Mouse (Mus musculus): Measurements from ENCODE around the gene Dars.

DNA sequence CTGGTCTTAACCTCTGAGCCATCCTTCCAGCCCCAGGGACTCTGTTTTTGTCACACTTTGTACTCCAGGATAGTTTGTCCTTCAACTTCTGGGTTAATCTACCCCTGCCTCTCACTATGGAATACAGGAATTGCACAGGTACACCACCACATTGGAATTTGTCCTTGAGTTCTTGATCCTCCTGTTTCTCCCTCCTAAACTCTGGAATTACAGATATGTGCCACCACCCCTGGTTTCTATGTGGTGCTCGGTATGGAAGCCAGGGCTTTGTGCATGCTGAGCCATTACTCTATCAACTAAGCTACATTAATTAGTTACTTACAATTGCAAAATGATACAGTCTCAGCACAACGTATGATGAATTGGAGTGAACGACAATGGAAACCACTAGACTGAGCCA lies 41.8 kb upstream of the Dars start:
- TF ChIP-seq CTCF (IDR thresholded peaks at IDR 0.05; ENCODE audit: control insufficient read depth, insufficient read depth, insufficient replicate concordance, low read depth, low read length) (no peak), POLR2A (IDR thresholded peaks at IDR 0.05; ENCODE audit: control insufficient read depth, low read depth, low read length) (no peak)

Data from testis, adult 2 months (tissue).